Mouse (Mus musculus): ENCODE data around the gene Thap7.

Thap7 gene

GRCm38 (mm10) chr16:17486505-17486904 is 44.4 kb downstream of the Thap7 start:
- DNase-seq = no peak

GRCm38 (mm10) chr16:17481465-17481864 is 49.5 kb downstream of the Thap7 start:
- no peak for DNase-seq

GRCm38 (mm10) chr16:17478331-17478943 is 52.5 kb downstream of the Thap7 start:
- no peak for DNase-seq

Measured in embryo, embryonic 11 days (tissue).